Mouse (Mus musculus) forebrain, postnatal 0 days (tissue): Measurements from ENCODE around the gene Map2k1. TPM values are rescaled to one million over a fixed set of nuclear protein-coding genes. Genes with fewer than 3 reads are reported as not detected.

Experiments
- ATAC-seq: fragments of 200-750 bp; cut with Nextera tagmentation; 2 replicates; pipeline ENCODE4 v1.8.0; 2017; ENCODE audit warnings: mild to moderate bottlenecking, moderate library complexity
- DNase-seq: peaks from one replicate; pipeline ENCODE4 v3.0.0-alpha.2; 2015
- H3K27ac ChIP-seq: fragments of 300-500 bp; sonication (generic); 2 replicates; pipeline ENCODE4 v1.5.1; 2014; ENCODE audit warnings: low read depth, mild to moderate bottlenecking, antibody characterized with exemption, low read length, moderate library complexity, mixed read lengths
- H3K27me3 ChIP-seq: fragments of 300-500 bp; sonication (generic); 2 replicates; pipeline ENCODE4 v1.6.1; 2014; ENCODE audit warnings: mild to moderate bottlenecking, low read length, mixed read lengths; ENCODE audit not compliant: insufficient read depth
- H3K36me3 ChIP-seq: fragments of 300-500 bp; sonication (generic); 2 replicates; pipeline ENCODE4 v1.6.1; 2014; ENCODE audit warnings: mild to moderate bottlenecking, moderate library complexity; ENCODE audit not compliant: insufficient read depth
- H3K4me1 ChIP-seq: fragments of 300-500 bp; sonication (generic); 2 replicates; pipeline ENCODE4 v1.6.1; 2014; ENCODE audit warnings: antibody characterized with exemption; ENCODE audit not compliant: insufficient read depth
- H3K4me2 ChIP-seq: fragments of 300-500 bp; sonication (generic); 2 replicates; pipeline ENCODE4 v1.6.1; 2014; ENCODE audit warnings: low read depth, mild to moderate bottlenecking, moderate library complexity
- H3K4me3 ChIP-seq: fragments of 300-500 bp; sonication (generic); 2 replicates; pipeline ENCODE4 v1.5.1; 2014; ENCODE audit warnings: low read depth, low read length, mixed read lengths
- H3K9ac ChIP-seq: fragments of 300-500 bp; sonication (generic); 2 replicates; pipeline ENCODE4 v1.6.1; 2014; ENCODE audit warnings: mild to moderate bottlenecking
- H3K9me3 ChIP-seq: fragments of 300-500 bp; sonication (generic); 2 replicates; pipeline ENCODE4 v1.6.1; 2016; ENCODE audit warnings: low read length
- CTCF ChIP-seq: sonication (generic); IDR thresholded peaks from 2 replicates; pipeline ENCODE4 v1.5.1; 2016; ENCODE audit warnings: antibody characterized with exemption, control low read depth, low read depth
- WGBS: fragments of 180-500 bp; shearing (Covaris S2); extraction: QIAGEN DNeasy Blood & Tissue Kit; methylation state at CpG from one replicate; pipeline ENCODE4 v1.1.7; 2014; 5-methylcytosine and 5-hydroxymethylcytosine counted together
- polyA plus RNA-seq: library from polyadenylated mRNA; unstranded; fragments of >200 nt; fragmentation: Nextera tagmentation; extraction: Ambion mirVana; gene quantifications from 2 replicates; pipeline ENCODE4 v1.2.1, GENCODE M21; 2015
- total RNA-seq: library from RNA; depleted of rRNA; stranded (reverse); fragments of >200 nt; gene quantifications from 2 replicates; pipeline ENCODE4 v1.2.3, GENCODE M21; 2014

Map2k1 gene
- total and polyA plus RNA-seq, 2 experiments from 2014 or later: 60.8 to 69.9 TPM

DNA sequence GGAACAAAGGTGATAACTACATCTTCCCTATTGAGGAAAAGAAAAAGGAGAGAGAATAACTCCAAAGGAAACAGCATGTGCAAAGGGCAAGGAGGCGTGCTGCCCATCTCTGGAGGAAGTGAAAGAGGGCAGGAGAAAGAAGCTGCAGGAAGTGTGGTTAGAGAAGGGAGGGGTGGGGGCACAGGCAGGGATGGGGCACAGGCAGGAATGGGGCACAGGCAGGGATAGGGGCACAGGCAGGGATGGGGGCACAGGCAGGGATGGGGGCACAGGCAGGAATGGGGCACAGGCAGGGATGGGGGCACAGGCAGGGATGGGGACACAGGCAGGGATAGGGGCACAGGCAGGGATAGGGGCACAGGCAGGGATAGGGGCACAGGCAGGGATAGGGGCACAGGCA is 4.1 kb downstream of the Map2k1 start:
- ATAC-seq: no peak
- TF ChIP-seq CTCF: no peak
- Histone ChIP-seq H3K4me3 (no peak overlapping the region), H3K9ac (no peak overlapping the region), H3K4me1 (peaks cover 8% of the 10 kb centered on the region; the same call in 1 of the 2 replicates), H3K27ac (no peak overlapping the region), H3K9me3 (no peaks in the 10 kb centered on the region), H3K4me2 (no peak overlapping the region), H3K36me3 (no peaks in the 10 kb centered on the region), H3K27me3 (no peaks in the 10 kb centered on the region)
- whole genome bisulfite sequencing: 89% methylated on average over 1 of the region's 1 CpGs
- no peak for DNase-seq

DNA sequence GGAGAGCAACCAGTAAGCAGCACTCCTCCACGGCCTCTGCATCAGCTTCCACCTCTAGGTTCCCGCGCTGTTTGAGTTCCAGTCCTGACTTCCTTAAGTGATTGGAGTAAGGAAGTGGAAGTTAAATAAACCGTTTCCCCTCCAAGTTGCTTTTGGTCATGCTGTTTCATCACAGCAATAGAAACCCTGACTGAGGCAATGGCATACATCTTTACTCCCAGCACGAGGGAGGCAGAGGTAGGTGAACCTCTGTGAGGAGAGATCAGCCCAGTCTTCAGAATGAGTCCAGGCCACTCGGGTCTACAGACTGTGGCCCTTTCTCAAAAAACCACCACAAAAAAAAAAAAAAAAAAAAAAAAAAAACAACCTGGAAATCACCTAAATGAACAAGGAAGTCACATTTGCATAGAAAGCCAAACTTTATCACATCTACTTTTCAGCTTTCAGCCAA is 11.0 kb downstream of the Map2k1 start:
- DNase-seq (no peak), ATAC-seq (no peak)
- no peaks in the 10 kb centered on the region for H3K4me1 ChIP-seq
- H3K4me2 ChIP-seq: no peak overlapping the region
- no peak overlapping the region for H3K4me3 ChIP-seq
- H3K9me3 ChIP-seq: no peaks in the 10 kb centered on the region
- 80% methylated on average over 6 of the region's 6 CpGs for WGBS
- no peaks in the 10 kb centered on the region for H3K27me3 ChIP-seq
- no peak for TF ChIP-seq CTCF
- no peak overlapping the region for H3K9ac ChIP-seq
- H3K27ac ChIP-seq: no peak overlapping the region
- H3K36me3 ChIP-seq: no peaks in the 10 kb centered on the region

DNA sequence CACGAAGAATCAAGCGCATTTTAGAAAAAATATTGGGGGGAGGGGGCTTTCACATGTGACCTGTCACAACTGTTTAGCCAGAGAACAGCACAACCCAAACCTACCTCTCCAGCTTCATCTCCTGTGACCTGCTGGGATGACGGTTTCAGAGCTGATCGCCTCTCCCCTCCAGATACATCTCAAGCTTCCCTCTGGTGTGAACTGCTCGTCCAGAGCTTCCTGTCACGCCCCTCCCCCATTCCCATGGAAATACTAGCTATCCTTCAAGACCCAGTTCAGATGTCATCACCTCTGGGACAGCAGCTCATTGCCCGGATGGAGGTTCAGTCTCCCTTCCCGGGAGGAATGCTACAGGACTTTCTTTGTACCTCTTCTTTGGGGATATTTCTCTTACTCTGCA is 12.8 kb downstream of the Map2k1 start:
- H3K27me3 ChIP-seq: no peaks in the 10 kb centered on the region
- H3K4me2 ChIP-seq: no peak overlapping the region
- no peak overlapping the region for H3K27ac ChIP-seq
- H3K4me1 ChIP-seq: no peaks in the 10 kb centered on the region
- H3K9me3 ChIP-seq: no peaks in the 10 kb centered on the region
- 77% methylated on average over 8 of the region's 8 CpGs for WGBS
- no peaks in the 10 kb centered on the region for H3K36me3 ChIP-seq
- no peak for ATAC-seq
- H3K9ac ChIP-seq: no peak overlapping the region
- TF ChIP-seq CTCF: no peak
- H3K4me3 ChIP-seq: no peak overlapping the region
- no peak for DNase-seq

DNA sequence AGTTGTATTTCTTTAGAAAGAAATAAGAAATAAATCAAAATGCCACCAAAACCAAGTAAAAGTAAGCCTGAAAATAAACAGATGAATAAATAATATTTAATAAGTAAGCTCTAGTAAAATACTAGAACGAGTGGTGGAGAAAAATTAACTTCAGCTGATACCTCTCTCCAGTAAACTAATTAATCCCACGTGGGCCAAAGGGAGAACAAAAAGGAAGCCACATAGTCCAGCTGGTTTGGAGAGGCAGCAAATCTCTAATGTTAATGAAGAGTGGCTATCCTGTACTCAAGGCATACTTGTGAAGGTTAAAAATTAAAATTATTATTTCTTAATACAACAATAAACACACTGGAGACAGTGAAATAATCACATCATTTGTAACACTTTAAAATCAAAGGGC is 13.3 kb downstream of the Map2k1 start:
- Histone ChIP-seq H3K36me3 (no peaks in the 10 kb centered on the region), H3K27me3 (no peaks in the 10 kb centered on the region), H3K4me3 (no peak overlapping the region), H3K4me2 (no peak overlapping the region), H3K4me1 (no peaks in the 10 kb centered on the region), H3K9ac (no peak overlapping the region), H3K27ac (no peak overlapping the region), H3K9me3 (no peaks in the 10 kb centered on the region)
- WGBS: 46% methylated on average over 2 of the region's 2 CpGs
- DNase-seq (no peak), ATAC-seq (no peak)
- TF ChIP-seq CTCF: no peak

DNA sequence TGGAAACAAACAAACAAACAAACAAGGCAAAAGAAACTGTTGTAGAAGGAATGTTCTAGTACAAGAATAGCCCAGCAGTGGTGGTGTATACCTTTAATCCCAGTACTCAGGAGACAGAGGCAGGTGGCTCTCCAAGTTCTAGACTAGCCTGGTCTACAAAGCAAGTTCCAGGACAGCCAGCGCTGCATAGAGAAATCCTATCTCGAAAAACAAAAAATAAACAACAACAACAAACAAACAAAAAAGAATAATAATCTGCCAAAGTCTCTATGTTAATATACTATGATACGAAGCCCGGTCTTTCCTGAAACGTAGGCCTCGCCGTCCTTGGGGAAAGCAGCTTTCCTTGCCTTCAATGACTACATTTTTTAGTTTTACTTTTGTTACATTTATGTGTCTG is 17.4 kb downstream of the Map2k1 start:
- no peaks in the 10 kb centered on the region for H3K36me3 ChIP-seq
- no peak for DNase-seq
- H3K4me1 ChIP-seq: peaks cover 9% of the 10 kb centered on the region
- no peak overlapping the region for H3K4me3 ChIP-seq
- 96% methylated on average over 7 of the region's 7 CpGs for WGBS
- H3K9ac ChIP-seq: no peak overlapping the region
- no peak overlapping the region for H3K27ac ChIP-seq
- no peaks in the 10 kb centered on the region for H3K9me3 ChIP-seq
- TF ChIP-seq CTCF: no peak
- no peak for ATAC-seq
- H3K4me2 ChIP-seq: no peak overlapping the region
- no peaks in the 10 kb centered on the region for H3K27me3 ChIP-seq

DNA sequence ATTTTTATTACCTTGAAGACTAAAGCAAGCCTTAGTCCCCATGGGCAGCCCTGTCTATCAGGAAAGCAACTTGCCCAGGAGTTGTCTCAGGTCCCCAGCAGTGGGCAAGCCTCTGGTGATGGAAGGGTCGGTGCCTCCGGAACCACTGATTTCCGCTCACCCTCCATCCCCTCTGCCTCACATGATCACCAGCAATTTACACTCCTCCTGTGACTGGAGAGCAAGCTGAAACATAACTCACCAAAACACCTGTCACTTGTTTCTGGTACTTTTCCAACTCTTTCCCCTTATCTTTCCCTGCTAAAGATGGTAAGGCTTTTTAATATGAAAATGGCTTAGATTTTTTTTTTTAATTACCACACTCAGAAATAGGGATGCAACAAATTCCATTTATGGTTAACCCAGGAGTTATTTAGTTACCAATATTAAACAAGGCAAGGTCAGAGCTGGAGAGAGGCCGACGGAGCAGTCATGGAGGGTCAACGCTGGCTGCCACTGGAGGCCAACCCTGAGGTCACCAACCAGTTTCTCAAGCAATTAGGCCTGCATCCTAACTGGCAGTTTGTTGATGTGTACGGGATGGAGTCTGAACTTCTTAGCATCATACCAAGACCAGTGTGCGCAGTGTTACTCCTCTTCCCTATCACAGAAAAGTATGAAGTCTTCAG is 18.5 kb downstream of the Map2k1 start, which contains the start of gene Uchl4:
Uchl4 (plus strand) TSS at position 434 of the 668 bp plus-strand sequence.
- Histone ChIP-seq H3K9me3 (no peaks in the 10 kb centered on the region), H3K4me1 (peaks cover 9% of the 10 kb centered on the region), H3K27me3 (no peaks in the 10 kb centered on the region), H3K4me2 (no peak within 1 kb of the TSS), H3K9ac (no peak within 1 kb of the TSS), H3K36me3 (no peaks in the 10 kb centered on the region), H3K27ac (no peak within 1 kb of the TSS), H3K4me3 (no peak within 1 kb of the TSS)
- DNase-seq: no peak
- no peak for TF ChIP-seq CTCF
- WGBS: 97% methylated on average over 8 of the region's 8 CpGs
- no peak for ATAC-seq

DNA sequence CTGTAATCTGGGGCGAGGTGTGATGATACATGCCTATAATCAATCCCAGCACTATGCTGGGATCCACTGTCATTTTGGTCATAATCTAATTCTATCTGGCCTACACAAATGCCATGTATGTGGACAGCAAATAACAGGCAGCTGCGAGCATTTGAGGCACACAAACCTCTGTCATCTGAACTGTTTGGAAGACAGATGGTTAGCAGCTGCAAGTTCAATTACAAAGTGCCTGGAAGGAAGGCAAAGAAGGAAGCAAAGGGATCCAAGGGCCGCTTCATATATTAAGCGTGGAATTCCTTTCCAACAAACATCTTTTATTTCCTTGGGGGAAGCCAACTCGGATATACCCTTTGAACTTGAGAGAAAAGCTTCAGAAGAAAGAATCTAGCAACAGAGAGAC is 19.8 kb downstream of the Map2k1 start:
- no peaks in the 10 kb centered on the region for H3K27me3 ChIP-seq
- no peak overlapping the region for H3K4me2 ChIP-seq
- H3K27ac ChIP-seq: no peak overlapping the region
- WGBS: 54% methylated on average over 5 of the region's 5 CpGs
- no peaks in the 10 kb centered on the region for H3K9me3 ChIP-seq
- H3K9ac ChIP-seq: no peak overlapping the region
- no peak for ATAC-seq
- H3K4me1 ChIP-seq: peaks cover 9% of the 10 kb centered on the region
- no peak overlapping the region for H3K4me3 ChIP-seq
- no peak for DNase-seq
- no peaks in the 10 kb centered on the region for H3K36me3 ChIP-seq
- TF ChIP-seq CTCF: no peak
